Mouse (Mus musculus) limb, embryonic 10.5 days (tissue): Measurements from ENCODE around the gene Ctu1. TPM values are rescaled to one million over a fixed set of nuclear protein-coding genes. Genes with fewer than 3 reads are reported as not detected.

ENCODE experiments used
- DNase-seq: peaks from one replicate; pipeline ENCODE4 v3.0.0-alpha.2; 2017; ENCODE audit warnings: low spot score
- H3K27ac ChIP-seq: fragments of 300-500 bp; sonication (generic); 2 replicates; pipeline ENCODE4 v1.5.1; 2016; ENCODE audit warnings: mild to moderate bottlenecking
- H3K27me3 ChIP-seq: fragments of 300-500 bp; sonication (generic); 2 replicates; pipeline ENCODE4 v1.6.1; 2016; ENCODE audit warnings: low read depth, mild to moderate bottlenecking; ENCODE audit not compliant: poor library complexity, severe bottlenecking
- H3K36me3 ChIP-seq: fragments of 300-500 bp; sonication (generic); 2 replicates; pipeline ENCODE4 v1.6.1; 2016; ENCODE audit warnings: mild to moderate bottlenecking, moderate library complexity
- H3K4me1 ChIP-seq: fragments of 300-500 bp; sonication (generic); 2 replicates; pipeline ENCODE4 v1.6.1; 2016
- H3K4me3 ChIP-seq: fragments of 300-500 bp; sonication (generic); 2 replicates; pipeline ENCODE4 v1.5.1; 2016; ENCODE audit warnings: mild to moderate bottlenecking, moderate library complexity
- H3K9me3 ChIP-seq: fragments of 300-500 bp; sonication (generic); replicated peaks from 2 replicates; pipeline ENCODE4 v1.6.1; 2016; ENCODE audit warnings: mild to moderate bottlenecking
- WGBS: fragments of 180-500 bp; shearing (Covaris S2); methylation state at CpG from one replicate; pipeline ENCODE4 v1.1.7; 2016; 5-methylcytosine and 5-hydroxymethylcytosine counted together
- polyA plus RNA-seq: library from polyadenylated mRNA; unstranded; fragments of >200 nt; fragmentation: Nextera tagmentation; extraction: Ambion mirVana; gene quantifications from 2 replicates; pipeline ENCODE4 v1.2.1, GENCODE M21; 2016

Gene Ctu1
- polyA plus RNA-seq, 1 experiment from 2014 or later, result 21.6 TPM

GRCm38 (mm10) chr7:43710031-43710430 is 38.2 kb downstream of the Ctu1 start:
- Histone ChIP-seq H3K36me3 (no peaks in the 10 kb centered on the region), H3K9me3 (no peaks in the 10 kb centered on the region), H3K4me1 (peaks cover 18% of the 10 kb centered on the region), H3K4me3 (no peak overlapping the region), H3K27ac (no peak overlapping the region), H3K27me3 (peaks cover 8% of the 10 kb centered on the region; the same call in 1 of the 2 replicates)
- no peak for DNase-seq
- 94% methylated on average over 3 of the region's 3 CpGs for WGBS

- no peak for DNase-seq
Measured at GRCm38 (mm10) chr7:43712267-43712666, 40.5 kb downstream of the Ctu1 start, which contains the start of gene Klk13. Gene Klk13 (plus strand): TSS chr7:43712567.

GRCm38 (mm10) chr7:43712917-43713316 is 41.1 kb downstream of the Ctu1 start:
- H3K4me1 ChIP-seq, result peaks cover 18% of the 10 kb centered on the region
- peak; percentile 33 for DNase-seq
- no peak overlapping the region for H3K27ac ChIP-seq
- peaks cover 8% of the 10 kb centered on the region; the same call in 1 of the 2 replicates for H3K27me3 ChIP-seq
- H3K9me3 ChIP-seq, result no peaks in the 10 kb centered on the region
- WGBS, result 5% methylated on average over 9 of the region's 9 CpGs
- peak overlapping the region; percentile 38 for H3K4me3 ChIP-seq
- H3K36me3 ChIP-seq, result no peaks in the 10 kb centered on the region

More at GRCm38 (mm10) chr7:43712267-43712666, 40.5 kb downstream of the Ctu1 start, which contains the start of gene Klk13:
- Histone ChIP-seq H3K4me3 (peak within 1 kb of the TSS; percentile 38), H3K36me3 (no peaks in the 10 kb centered on the region), H3K9me3 (no peaks in the 10 kb centered on the region), H3K27me3 (peaks cover 8% of the 10 kb centered on the region; the same call in 1 of the 2 replicates), H3K4me1 (peaks cover 18% of the 10 kb centered on the region), H3K27ac (no peak within 1 kb of the TSS)
- WGBS, result 51% methylated on average over 4 of the region's 4 CpGs

- no peaks in the 10 kb centered on the region for H3K9me3 ChIP-seq
- no peaks in the 10 kb centered on the region for H3K36me3 ChIP-seq
- H3K4me1 ChIP-seq, result peaks cover 18% of the 10 kb centered on the region
- H3K27ac ChIP-seq, result no peak overlapping the region
- H3K27me3 ChIP-seq, result peaks cover 8% of the 10 kb centered on the region; the same call in 1 of the 2 replicates
- H3K4me3 ChIP-seq, result peak overlapping the region; percentile 38
- peak; percentile 30 for DNase-seq
- 9% methylated on average over 19 of the region's 19 CpGs for WGBS
Measured at GRCm38 (mm10) chr7:43713741-43714351, 42.0 kb downstream of the Ctu1 start.

Other genes starting within 250 kb of the Ctu1 start
- gene Lim2, start 244.3 kb upstream of the Ctu1 start, polyA plus RNA-seq, result not detected in 2 replicates
- gene Nkg7, start 234.9 kb upstream of the Ctu1 start, polyA plus RNA-seq, result 0.28 TPM in 1 of 2 replicates, not detected in the other
- not detected in 2 replicates for gene Cldnd2, start 231.2 kb upstream of the Ctu1 start, polyA plus RNA-seq
- 240 and 248 TPM in 2 replicates for gene Etfb, start 227.9 kb upstream of the Ctu1 start, polyA plus RNA-seq
- gene Gm45233, start 227.9 kb upstream of the Ctu1 start, polyA plus RNA-seq, result 0.78 TPM in 1 of 2 replicates, not detected in the other
- gene Vsig10l, start 208.9 kb upstream of the Ctu1 start, polyA plus RNA-seq, result 1.2 and 1.3 TPM in 2 replicates
- gene Iglon5, start 181.9 kb upstream of the Ctu1 start, polyA plus RNA-seq, result 0.21 and 0.46 TPM in 2 replicates
- gene 4931406B18Rik, start 166.1 kb upstream of the Ctu1 start, polyA plus RNA-seq, result not detected in 2 replicates
- 0.48 and 0.59 TPM in 2 replicates for gene Cd33, start 127.6 kb upstream of the Ctu1 start, polyA plus RNA-seq
- 4.3 and 5.4 TPM in 2 replicates for gene Zfp658, start 109.8 kb upstream of the Ctu1 start, polyA plus RNA-seq
- gene Zfp719, start 92.4 kb upstream of the Ctu1 start, polyA plus RNA-seq, result 13.3 and 15.4 TPM in 2 replicates
- gene Zfp819, start 64.8 kb upstream of the Ctu1 start, polyA plus RNA-seq, result 0.99 and 1.0 TPM in 2 replicates
- gene Ceacam18, start 37.3 kb upstream of the Ctu1 start, polyA plus RNA-seq, result not detected in 2 replicates
- gene Siglece, start 11.9 kb upstream of the Ctu1 start, polyA plus RNA-seq, result 0.21 TPM in 1 of 2 replicates, not detected in the other
- not detected in 2 replicates for gene Klk14, start 18.4 kb downstream of the Ctu1 start, polyA plus RNA-seq
- 0.73 and 0.94 TPM in 2 replicates for gene Klk13, start 40.6 kb downstream of the Ctu1 start, polyA plus RNA-seq
- gene Klk12, start 96.9 kb downstream of the Ctu1 start, polyA plus RNA-seq, result not detected in 2 replicates
- gene Klk11, start 102.6 kb downstream of the Ctu1 start, polyA plus RNA-seq, result 0.13 and 0.33 TPM in 2 replicates
- 0.20 and 0.25 TPM in 2 replicates for gene Klk10, start 109.0 kb downstream of the Ctu1 start, polyA plus RNA-seq
- gene Klk9, start 119.9 kb downstream of the Ctu1 start, polyA plus RNA-seq, result 0.09 TPM in 1 of 2 replicates, not detected in the other
- gene Klk8, start 125.6 kb downstream of the Ctu1 start, polyA plus RNA-seq, result 13.7 and 16.4 TPM in 2 replicates
- gene Klk7, start 139.3 kb downstream of the Ctu1 start, polyA plus RNA-seq, result not detected in 2 replicates
- not detected in 2 replicates for gene Klk6, start 152.5 kb downstream of the Ctu1 start, polyA plus RNA-seq
- not detected in 2 replicates for gene Klk5, start 170.0 kb downstream of the Ctu1 start, polyA plus RNA-seq
- not detected in 2 replicates for gene Klk4, start 209.1 kb downstream of the Ctu1 start, polyA plus RNA-seq